Comparison of ENCODE assay signal across 22 mouse cellular contexts in the genomic region with DNA sequence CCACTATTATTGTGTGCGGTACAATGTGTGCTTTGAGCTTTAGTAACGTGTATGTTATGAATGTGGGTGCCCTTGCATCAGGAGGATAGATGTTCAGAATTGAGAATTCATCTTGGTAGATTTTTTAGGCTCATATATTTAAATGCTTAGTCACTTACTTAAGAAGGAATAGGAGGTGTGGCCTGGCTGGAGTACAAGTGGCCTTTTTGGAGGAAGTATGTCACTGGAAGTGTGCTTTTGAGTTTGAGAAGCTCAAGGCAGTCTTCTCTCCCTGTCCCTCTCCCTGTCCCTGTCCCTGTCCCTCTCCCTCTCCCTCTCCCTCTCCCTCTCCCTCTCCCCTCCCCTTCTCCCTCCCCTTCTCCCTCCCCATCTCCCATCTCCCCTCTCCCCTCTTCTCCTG. TPM values are rescaled to one million over a fixed set of nuclear protein-coding genes. Genes with fewer than 3 reads are reported as not detected.
DNase-seq lines count a peak whose midpoint lies in the region; ATAC-seq and TF ChIP-seq lines count a peak whose summit lies in the region.
"Had no signal": no experiment of that assay in that cellular context is flagged by ENCODE, and none has a peak within 500 bp of the region (broad histone marks: within the 10 kb centered on the region; RNA-seq: fewer than 3 reads in every experiment).

No protein-coding gene starts in this region.

- no peaks in the 10 kb centered on the region for H3K27me3 ChIP-seq in heart, embryonic 10.5 days (ENCODE audit: insufficient read depth, poor library complexity, severe bottlenecking)
- no peaks in the 10 kb centered on the region for H3K27me3 ChIP-seq in liver, postnatal 0 days (ENCODE audit: insufficient read depth, low read length)
- H3K27me3 ChIP-seq in stomach, embryonic 16.5 days (ENCODE audit: control insufficient read depth, insufficient read depth, low read length) = no peaks in the 10 kb centered on the region
- H3K27me3 ChIP-seq: embryonic facial prominence, embryonic 13.5 days; hindbrain, embryonic 13.5 days; intestine, embryonic 15.5 days; liver, embryonic 12.5 days; midbrain, embryonic 13.5 days had no signal

- no peak for ATAC-seq in liver, postnatal 0 days
- no peak for ATAC-seq in stomach, embryonic 16.5 days (ENCODE audit: insufficient read depth, low FRiP score)
- ATAC-seq: intestine, embryonic 15.5 days; liver, embryonic 12.5 days; midbrain, embryonic 13.5 days had no signal

- H3K4me2 ChIP-seq in liver, postnatal 0 days (ENCODE audit: low read depth, low read length) = no peak overlapping the region
- no peak overlapping the region for H3K4me2 ChIP-seq in stomach, embryonic 16.5 days (ENCODE audit: low read depth, low read length)
- H3K4me2 ChIP-seq: embryonic facial prominence, embryonic 13.5 days; hindbrain, embryonic 13.5 days; intestine, embryonic 15.5 days; liver, embryonic 12.5 days; midbrain, embryonic 13.5 days had no signal

- no peaks in the 10 kb centered on the region for H3K9me3 ChIP-seq in heart, embryonic 10.5 days
- H3K9me3 ChIP-seq in liver, postnatal 0 days (ENCODE audit: low read length) = no peaks in the 10 kb centered on the region
- H3K9me3 ChIP-seq in stomach, embryonic 16.5 days (replicated peaks; ENCODE audit: control insufficient read depth, low read length) = no peaks in the 10 kb centered on the region
- H3K9me3 ChIP-seq: embryonic facial prominence, embryonic 13.5 days; forebrain, embryonic 10.5 days; G1E; hindbrain, embryonic 13.5 days; intestine, embryonic 15.5 days; liver, embryonic 12.5 days; midbrain, embryonic 13.5 days had no signal

- WGBS in heart, embryonic 10.5 days = 83% methylated on average over 2 of the region's 2 CpGs
- WGBS in liver, postnatal 0 days (ENCODE audit: insufficient replicate concordance) = 66% methylated on average over 2 of the region's 2 CpGs
- 75% methylated on average over 2 of the region's 2 CpGs for WGBS in stomach, embryonic 16.5 days

- DNase-seq in heart, embryonic 10.5 days (ENCODE audit: low spot score) = no peak
- no peak for DNase-seq in heart, adult 8-10 months (ENCODE audit: low spot score)
- DNase-seq in liver, postnatal 0 days = no peak
- DNase-seq in liver = no peak
- no peak for DNase-seq in cerebellum, adult 9-11 months
- DNase-seq: adrenal gland, postnatal 10 days; cerebellum, adult 2 months; gastrocnemius, postnatal 14 days; left cerebral cortex, postnatal 4 days; lung, postnatal 4 days; right cerebral cortex, adult 18-20 months; thymus, postnatal 36 days had no signal

- H3K4me1 ChIP-seq in heart, embryonic 10.5 days = peaks cover 22% of the 10 kb centered on the region
- H3K4me1 ChIP-seq in liver, postnatal 0 days (ENCODE audit: insufficient read depth) = no peaks in the 10 kb centered on the region
- H3K4me1 ChIP-seq in brown adipose tissue, adult 24 weeks (ENCODE audit: control insufficient read depth, insufficient read depth, insufficient read length, low read length) = peaks cover 4% of the 10 kb centered on the region; the same call in 1 of the 2 replicates
- H3K4me1 ChIP-seq in stomach, embryonic 16.5 days (ENCODE audit: control insufficient read depth, insufficient read depth, low read length) = no peaks in the 10 kb centered on the region
- H3K4me1 ChIP-seq: embryonic facial prominence, embryonic 13.5 days; forebrain, embryonic 10.5 days; hindbrain, embryonic 13.5 days; intestine, embryonic 15.5 days; midbrain, embryonic 13.5 days had no signal

- no peak overlapping the region for H3K4me3 ChIP-seq in heart, embryonic 10.5 days
- no peak overlapping the region for H3K4me3 ChIP-seq in liver, postnatal 0 days (ENCODE audit: low read depth, low read length)
- no peak overlapping the region for H3K4me3 ChIP-seq in brown adipose tissue, adult 24 weeks (ENCODE audit: insufficient read depth, low read depth, low read length)
- H3K4me3 ChIP-seq in stomach, embryonic 16.5 days (replicated peaks; ENCODE audit: low read length) = no peak overlapping the region
- H3K4me3 ChIP-seq: embryonic facial prominence, embryonic 13.5 days; forebrain, embryonic 10.5 days; hindbrain, embryonic 13.5 days; intestine, embryonic 15.5 days; liver, embryonic 12.5 days; midbrain, embryonic 13.5 days had no signal

- H3K36me3 ChIP-seq in heart, embryonic 10.5 days = no peaks in the 10 kb centered on the region
- no peaks in the 10 kb centered on the region for H3K36me3 ChIP-seq in liver, postnatal 0 days (replicated peaks; ENCODE audit: insufficient read depth, low read length)
- no peaks in the 10 kb centered on the region for H3K36me3 ChIP-seq in stomach, embryonic 16.5 days (ENCODE audit: control insufficient read depth, insufficient read depth, low read length)
- H3K36me3 ChIP-seq: embryonic facial prominence, embryonic 13.5 days; forebrain, embryonic 10.5 days; G1E; hindbrain, embryonic 13.5 days; intestine, embryonic 15.5 days; liver, embryonic 12.5 days; midbrain, embryonic 13.5 days had no signal

- no peak for TF ChIP-seq EP300 in liver, postnatal 0 days (IDR thresholded peaks at IDR 0.05; ENCODE audit: low read depth)

- peak overlapping the region; percentile 73 for H3K27ac ChIP-seq in heart, embryonic 10.5 days
- H3K27ac ChIP-seq in liver, postnatal 0 days (ENCODE audit: low read depth) = peak overlapping the region; percentile 51
- H3K27ac ChIP-seq in brown adipose tissue, adult 24 weeks (replicated peaks; ENCODE audit: low read depth, low read length) = peak overlapping the region; percentile 100
- peak overlapping the region; percentile 46; the same call in 1 of the 2 replicates for H3K27ac ChIP-seq in stomach, embryonic 16.5 days (ENCODE audit: low read length)
- H3K27ac ChIP-seq: embryonic facial prominence, embryonic 13.5 days; forebrain, embryonic 10.5 days; hindbrain, embryonic 13.5 days; intestine, embryonic 15.5 days; liver, embryonic 12.5 days; midbrain, embryonic 13.5 days had no signal

- no peak overlapping the region for H3K9ac ChIP-seq in liver, postnatal 0 days (replicated peaks)
- H3K9ac ChIP-seq in stomach, embryonic 16.5 days (ENCODE audit: low read length) = no peak overlapping the region
- H3K9ac ChIP-seq: embryonic facial prominence, embryonic 13.5 days; hindbrain, embryonic 13.5 days; intestine, embryonic 15.5 days; liver, embryonic 12.5 days; midbrain, embryonic 13.5 days had no signal

- no peak for TF ChIP-seq CTCF in liver, postnatal 0 days (IDR thresholded peaks at IDR 0.05; ENCODE audit: low read depth)

RNA-seq across cellular contexts. Expression of a gene that starts 2.5 kb away (rescaled TPM):
- polyA plus RNA-seq in heart, embryonic 10.5 days (2016; fragmentation: Nextera tagmentation; extraction: Ambion mirVana) = 2.0 and 3.5 TPM in 2 replicates
- total RNA-seq in heart, adult 8-10 months (2022) = 10 to 100 TPM; 10.6 to 13.6 (median 11.7) TPM
- 3.3 and 3.5 TPM in 2 replicates for polyA plus RNA-seq in liver, postnatal 0 days (2015; fragmentation: Nextera tagmentation; extraction: Ambion mirVana)
- 6.2 and 9.2 TPM in 2 replicates for polyA plus RNA-seq in brown adipose tissue, adult 24 weeks (2012; ENCODE audit: insufficient read depth, insufficient read length, missing spikeins)
- polyA plus RNA-seq in stomach, embryonic 16.5 days (2015; fragmentation: Nextera tagmentation; extraction: Ambion mirVana) = 4.8 and 4.9 TPM in 2 replicates

RNA-seq across cellular contexts. Expression of a gene that starts 39.8 kb away (rescaled TPM):
- 6.8 and 13.2 TPM in 2 replicates for polyA plus RNA-seq in heart, embryonic 10.5 days (2016; fragmentation: Nextera tagmentation; extraction: Ambion mirVana)
- 10 to 100 TPM; 57.6 to 65.2 (median 59.0) TPM for total RNA-seq in heart, adult 8-10 months (2022)
- polyA plus RNA-seq in liver, postnatal 0 days (2015; fragmentation: Nextera tagmentation; extraction: Ambion mirVana) = 4.4 and 5.2 TPM in 2 replicates
- 7.6 and 8.1 TPM in 2 replicates for polyA plus RNA-seq in brown adipose tissue, adult 24 weeks (2012; ENCODE audit: insufficient read depth, insufficient read length, missing spikeins)
- 7.3 and 9.4 TPM in 2 replicates for polyA plus RNA-seq in stomach, embryonic 16.5 days (2015; fragmentation: Nextera tagmentation; extraction: Ambion mirVana)

RNA-seq across cellular contexts. Expression of a gene that starts 48.0 kb away (rescaled TPM):
- polyA plus RNA-seq in heart, embryonic 10.5 days (2016; fragmentation: Nextera tagmentation; extraction: Ambion mirVana) = not detected in 2 replicates
- total RNA-seq in heart, adult 8-10 months (2022) = under 1 TPM in 1 of 4 experiments, not detected in 3; 0.19 TPM
- not detected in 2 replicates for polyA plus RNA-seq in liver, postnatal 0 days (2015; fragmentation: Nextera tagmentation; extraction: Ambion mirVana)
- not detected in 2 replicates for polyA plus RNA-seq in brown adipose tissue, adult 24 weeks (2012; ENCODE audit: insufficient read depth, insufficient read length, missing spikeins)
- 27.9 and 29.3 TPM in 2 replicates for polyA plus RNA-seq in stomach, embryonic 16.5 days (2015; fragmentation: Nextera tagmentation; extraction: Ambion mirVana)
- total RNA-seq: gastrocnemius, postnatal 14 days had no signal
- polyA plus RNA-seq: embryonic facial prominence, embryonic 13.5 days; forebrain, embryonic 10.5 days; G1E; spleen, adult 2 months had no signal

Comparison
In these comparisons a context has a peak if more than half of its experiments do, and no peak if none do; other contexts are left out.
1. H3K27ac ChIP-seq: peak in every context shown above with its lines; median percentile 100 in brown adipose tissue, adult 24 weeks; 73 in heart, embryonic 10.5 days; 51 in liver, postnatal 0 days; 46 in stomach, embryonic 16.5 days.
2. RNA of a gene that starts 48.0 kb away (polyA plus RNA-seq): 27.9 to 29.3 TPM in stomach, embryonic 16.5 days; not detected in liver, postnatal 0 days, not detected in heart, embryonic 10.5 days and not detected in brown adipose tissue, adult 24 weeks; every median in the first group is over 10 times any median in the second.